Mouse (Mus musculus): ENCODE results near the gene Eci2. TPM values are rescaled to one million over a fixed set of nuclear protein-coding genes. Genes with fewer than 3 reads are reported as not detected.
"Not testable (repeated sequence)": the region's sequence is repeated elsewhere in the genome, so short reads cannot be mapped to it uniquely, and the experiment has no call there.

Eci2 gene
- polyA plus RNA-seq, 1 experiment from 2014 or later = 113 TPM

DNA sequence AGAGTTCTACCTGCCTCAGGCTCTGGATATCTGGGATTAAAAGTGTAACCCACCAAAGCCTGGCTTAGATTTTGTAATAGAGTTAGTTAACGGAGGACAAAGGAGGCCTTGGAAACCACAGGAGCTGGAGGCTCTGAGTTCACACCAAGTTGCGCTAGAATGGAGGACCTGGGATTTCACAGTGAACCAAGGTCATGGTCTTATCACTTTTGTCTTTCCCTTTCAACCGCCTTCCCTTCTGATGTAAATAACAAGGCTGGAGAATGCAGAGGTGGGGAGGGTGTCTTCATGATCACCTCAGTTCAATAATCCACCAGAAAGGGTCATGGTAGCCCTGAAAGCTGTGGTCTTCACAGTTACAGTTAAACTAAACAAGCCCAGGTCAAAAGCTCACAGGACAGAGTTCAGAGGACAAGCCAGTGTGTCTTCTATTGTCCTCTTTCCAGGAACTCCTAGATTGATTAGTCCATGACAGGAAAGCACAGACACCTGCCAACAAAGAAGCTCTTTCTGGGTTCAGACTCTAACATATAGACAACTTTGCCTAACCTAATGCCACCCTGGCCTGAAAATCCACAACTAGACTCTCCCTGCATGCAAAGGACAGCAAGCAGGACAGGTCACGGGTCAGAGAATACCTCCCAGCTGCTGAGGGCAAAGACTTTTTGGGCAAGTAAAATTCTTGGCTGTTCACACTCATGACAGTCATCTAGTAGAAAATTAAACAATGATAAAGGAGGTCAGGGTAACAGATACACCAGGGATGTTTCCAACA is 65.7 kb downstream of the Eci2 start:
- 0 out of 2 replicates have a peak, but pooled peaks cover 3% of the 10 kb centered on the region for H3K4me1 ChIP-seq (ENCODE audit: control insufficient read depth, insufficient read depth, low read length)
- H3K9me3 ChIP-seq (replicated peaks; ENCODE audit: control insufficient read depth, low read length) = no peaks in the 10 kb centered on the region
- no peak overlapping the region for H3K9ac ChIP-seq (ENCODE audit: low read depth, low read length)
- ATAC-seq (replicated peaks; ENCODE audit: insufficient number of reproducible peaks, low FRiP score, low TSS enrichment) = no peak
- H3K4me2 ChIP-seq = no peak overlapping the region
- WGBS (ENCODE audit: insufficient replicate concordance) = 68% methylated on average over 4 of the region's 4 CpGs
- H3K36me3 ChIP-seq (ENCODE audit: control insufficient read depth, insufficient read depth, low read length) = no peaks in the 10 kb centered on the region
- peaks cover 15% of the 10 kb centered on the region for H3K27me3 ChIP-seq (ENCODE audit: control insufficient read depth, insufficient read depth, low read length)
- no peak overlapping the region for H3K27ac ChIP-seq (ENCODE audit: low read depth, low read length)
- no peak overlapping the region for H3K4me3 ChIP-seq (ENCODE audit: low read depth, low read length)

DNA sequence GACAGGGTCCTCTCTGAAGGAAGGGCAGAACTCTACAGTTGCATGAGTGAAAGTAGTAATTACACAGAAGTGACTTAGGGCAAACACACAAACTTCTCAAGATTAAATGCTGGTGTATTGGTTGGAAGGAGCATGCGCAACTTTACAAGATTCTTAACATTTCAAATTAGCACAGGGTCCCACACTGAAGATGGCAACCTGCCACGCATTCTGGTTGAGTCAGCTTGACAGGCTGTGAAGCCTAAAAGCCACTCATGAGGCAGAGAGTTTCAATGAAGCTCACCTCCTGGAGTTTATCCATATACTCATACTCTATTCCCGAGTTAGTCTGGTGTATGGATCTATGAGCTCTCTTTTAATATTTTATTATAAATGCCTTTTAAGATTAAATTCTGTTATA is 68.7 kb downstream of the Eci2 start:
- 79% methylated on average over 3 of the region's 3 CpGs for WGBS (ENCODE audit: insufficient replicate concordance)
- H3K4me1 ChIP-seq (ENCODE audit: control insufficient read depth, insufficient read depth, low read length); H3K9me3 ChIP-seq (replicated peaks; ENCODE audit: control insufficient read depth, low read length): not testable (repeated sequence)

DNA sequence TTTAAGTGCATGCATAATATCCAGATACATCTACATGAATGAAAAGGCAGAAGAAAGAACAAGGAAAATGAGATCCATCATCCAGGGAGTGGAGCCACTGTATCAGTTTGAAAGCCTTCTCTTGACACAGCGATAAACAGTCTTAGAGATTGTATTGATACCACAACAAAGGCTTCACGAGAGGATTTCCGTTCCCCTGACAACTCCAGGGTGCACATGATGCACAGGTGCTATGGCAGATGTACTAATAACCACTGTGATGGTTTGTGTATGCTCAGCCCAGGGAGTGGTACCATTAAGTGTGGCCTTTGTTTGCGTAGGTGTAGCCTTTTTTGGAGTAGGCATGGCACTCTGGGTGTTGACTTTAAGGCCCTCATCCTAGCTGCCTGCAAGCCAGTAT is 70.0 kb downstream of the Eci2 start:
- no peak overlapping the region for H3K4me3 ChIP-seq (ENCODE audit: low read depth, low read length)
- no peaks in the 10 kb centered on the region for H3K4me1 ChIP-seq (ENCODE audit: control insufficient read depth, insufficient read depth, low read length)
- no peaks in the 10 kb centered on the region for H3K9me3 ChIP-seq (replicated peaks; ENCODE audit: control insufficient read depth, low read length)
- H3K27me3 ChIP-seq (ENCODE audit: control insufficient read depth, insufficient read depth, low read length) = no peaks in the 10 kb centered on the region
- no peaks in the 10 kb centered on the region for H3K36me3 ChIP-seq (ENCODE audit: control insufficient read depth, insufficient read depth, low read length)
- no peak for ATAC-seq (replicated peaks; ENCODE audit: insufficient number of reproducible peaks, low FRiP score, low TSS enrichment)
- H3K27ac ChIP-seq (ENCODE audit: low read depth, low read length) = no peak overlapping the region
- WGBS (ENCODE audit: insufficient replicate concordance) = 74% methylated on average over 4 of the region's 4 CpGs
- H3K9ac ChIP-seq (ENCODE audit: low read depth, low read length) = no peak overlapping the region
- no peak overlapping the region for H3K4me2 ChIP-seq

More for the DNA sequence above, 68.7 kb downstream of the Eci2 start:
- H3K27me3 ChIP-seq (ENCODE audit: control insufficient read depth, insufficient read depth, low read length); H3K4me3 ChIP-seq (ENCODE audit: low read depth, low read length); H3K36me3 ChIP-seq (ENCODE audit: control insufficient read depth, insufficient read depth, low read length); H3K4me2 ChIP-seq; H3K9ac ChIP-seq (ENCODE audit: low read depth, low read length); H3K27ac ChIP-seq (ENCODE audit: low read depth, low read length); ATAC-seq (replicated peaks; ENCODE audit: insufficient number of reproducible peaks, low FRiP score, low TSS enrichment): not testable (repeated sequence)

DNA sequence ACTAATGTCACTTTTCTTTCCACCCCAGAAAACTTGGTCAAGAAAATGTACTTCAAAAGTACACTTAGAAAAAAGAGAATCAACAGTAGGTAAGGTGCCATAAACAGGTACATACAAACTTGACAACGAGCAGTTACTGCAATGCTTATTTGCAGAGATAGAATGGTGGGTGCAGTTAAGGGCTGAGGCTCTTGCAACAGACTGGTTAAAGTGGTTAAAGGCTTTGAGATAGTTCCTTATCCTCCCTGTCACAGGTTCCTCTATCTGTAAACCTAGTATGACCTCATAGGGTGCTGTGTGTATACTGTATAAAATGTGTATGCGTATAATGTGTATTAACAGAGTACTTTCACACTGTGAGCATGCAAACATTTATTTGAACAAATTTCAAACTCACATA is 75.5 kb downstream of the Eci2 start:
- ATAC-seq (replicated peaks; ENCODE audit: insufficient number of reproducible peaks, low FRiP score, low TSS enrichment); H3K9me3 ChIP-seq (replicated peaks; ENCODE audit: control insufficient read depth, low read length); H3K4me2 ChIP-seq; H3K4me1 ChIP-seq (ENCODE audit: control insufficient read depth, insufficient read depth, low read length); H3K4me3 ChIP-seq (ENCODE audit: low read depth, low read length); H3K27ac ChIP-seq (ENCODE audit: low read depth, low read length); H3K9ac ChIP-seq (ENCODE audit: low read depth, low read length); H3K36me3 ChIP-seq (ENCODE audit: control insufficient read depth, insufficient read depth, low read length); H3K27me3 ChIP-seq (ENCODE audit: control insufficient read depth, insufficient read depth, low read length): not testable (repeated sequence)
- 82% methylated on average over 2 of the region's 2 CpGs for WGBS (ENCODE audit: insufficient replicate concordance)

DNA sequence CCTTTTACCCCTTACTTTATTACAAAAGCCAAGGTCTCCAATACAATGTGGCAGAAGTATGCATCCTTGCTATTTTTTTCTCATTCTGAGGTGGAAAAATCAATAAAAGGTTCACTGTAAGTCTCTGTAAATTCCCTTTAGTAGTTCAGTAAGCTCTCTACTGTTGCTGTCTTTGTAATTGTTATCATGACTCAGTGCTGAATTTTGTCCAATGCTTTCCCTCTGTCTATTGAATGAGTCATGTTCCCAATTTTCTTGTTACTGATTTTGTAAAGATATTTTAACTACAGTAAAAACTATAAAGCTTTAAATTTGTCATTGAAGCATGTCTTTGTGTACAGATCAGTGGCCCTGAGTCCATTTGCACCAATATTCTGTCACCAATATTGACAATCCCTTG is 84.5 kb downstream of the Eci2 start:
- no peak overlapping the region for H3K27ac ChIP-seq (ENCODE audit: low read depth, low read length)
- no peak overlapping the region for H3K9ac ChIP-seq (ENCODE audit: low read depth, low read length)
- no peaks in the 10 kb centered on the region for H3K9me3 ChIP-seq (replicated peaks; ENCODE audit: control insufficient read depth, low read length)
- no peak for ATAC-seq (replicated peaks; ENCODE audit: insufficient number of reproducible peaks, low FRiP score, low TSS enrichment)
- no peaks in the 10 kb centered on the region for H3K4me1 ChIP-seq (ENCODE audit: control insufficient read depth, insufficient read depth, low read length)
- H3K27me3 ChIP-seq (ENCODE audit: control insufficient read depth, insufficient read depth, low read length) = no peaks in the 10 kb centered on the region
- no peaks in the 10 kb centered on the region for H3K36me3 ChIP-seq (ENCODE audit: control insufficient read depth, insufficient read depth, low read length)
- H3K4me2 ChIP-seq = no peak overlapping the region
- no peak overlapping the region for H3K4me3 ChIP-seq (ENCODE audit: low read depth, low read length)

DNA sequence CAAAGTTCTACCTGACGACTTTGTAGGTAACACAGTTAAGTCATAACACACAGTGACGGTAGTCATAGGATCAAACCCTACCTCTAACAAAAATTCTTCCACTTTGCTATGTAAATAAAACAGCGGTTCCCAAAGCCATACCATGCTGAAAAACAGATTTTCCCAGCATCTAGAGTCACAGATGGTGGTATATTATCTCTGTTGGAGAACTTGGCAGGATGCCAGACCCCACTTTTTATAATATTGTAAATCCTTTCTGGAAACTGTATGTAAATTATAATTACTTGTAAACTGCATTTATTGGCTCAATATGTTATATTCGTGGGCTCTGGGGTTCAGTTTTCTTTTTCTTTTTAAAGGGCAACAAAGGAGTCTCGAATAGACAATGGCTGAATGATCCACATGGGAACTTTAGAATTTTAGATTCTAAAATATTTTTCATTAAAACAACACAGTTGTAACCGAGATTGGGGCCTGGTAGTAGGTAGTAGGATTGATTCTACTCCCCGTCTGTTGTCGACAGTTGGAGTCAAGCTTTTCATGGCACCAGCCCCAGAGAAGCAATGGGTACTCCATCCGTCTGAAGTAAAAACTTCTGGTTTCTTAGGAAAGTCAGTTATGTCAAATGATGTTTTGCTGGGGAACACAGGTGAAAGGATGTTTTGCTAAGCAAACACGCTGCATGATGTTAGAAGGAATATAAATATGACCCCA is 91.8 kb downstream of the Eci2 start:
- no peaks in the 10 kb centered on the region for H3K27me3 ChIP-seq (ENCODE audit: control insufficient read depth, insufficient read depth, low read length)
- no peaks in the 10 kb centered on the region for H3K36me3 ChIP-seq (ENCODE audit: control insufficient read depth, insufficient read depth, low read length)
- 74% methylated on average over 10 of the region's 10 CpGs for WGBS (ENCODE audit: insufficient replicate concordance)
- ATAC-seq (replicated peaks; ENCODE audit: insufficient number of reproducible peaks, low FRiP score, low TSS enrichment) = no peak
- H3K9me3 ChIP-seq (replicated peaks; ENCODE audit: control insufficient read depth, low read length) = no peaks in the 10 kb centered on the region
- no peak overlapping the region for H3K9ac ChIP-seq (ENCODE audit: low read depth, low read length)
- H3K27ac ChIP-seq (ENCODE audit: low read depth, low read length) = no peak overlapping the region
- no peak overlapping the region for H3K4me2 ChIP-seq
- H3K4me1 ChIP-seq (ENCODE audit: control insufficient read depth, insufficient read depth, low read length) = no peaks in the 10 kb centered on the region
- no peak overlapping the region for H3K4me3 ChIP-seq (ENCODE audit: low read depth, low read length)

Other genes starting within 250 kb of the Eci2 start
- gene Prpf4b, start 151.8 kb downstream of the Eci2 start, polyA plus RNA-seq (2014; fragmentation: Nextera tagmentation; extraction: Ambion mirVana) = 79.8 and 80.5 TPM in 2 replicates
- gene Fam217a, start 102.8 kb downstream of the Eci2 start, polyA plus RNA-seq (2014; fragmentation: Nextera tagmentation; extraction: Ambion mirVana) = 2.4 and 2.7 TPM in 2 replicates
- not detected in 2 replicates for gene 4933417A18Rik, start 102.7 kb downstream of the Eci2 start, polyA plus RNA-seq (2014; fragmentation: Nextera tagmentation; extraction: Ambion mirVana)
- gene Eci3, start 63.3 kb downstream of the Eci2 start, polyA plus RNA-seq (2014; fragmentation: Nextera tagmentation; extraction: Ambion mirVana) = 0.39 and 0.51 TPM in 2 replicates

Data from heart, embryonic 11.5 days (tissue).